Mouse (Mus musculus) heart, adult 2 months (tissue): Measurements from ENCODE around the gene Reep6. TPM values are rescaled to one million over a fixed set of nuclear protein-coding genes. Genes with fewer than 3 reads are reported as not detected.

ENCODE experiments used
- DNase-seq, 2 experiments: peaks; one replicate each; pipeline ENCODE4 v3.0.0; 2021
- H3K27ac ChIP-seq: fragments of 200-600 bp; 2 replicates; pipeline ENCODE4 v1.8.1; 2022
- H3K27me3 ChIP-seq: fragments of 200-500 bp; 2 replicates; pipeline ENCODE4 v1.6.1; 2012; ENCODE audit warnings: mild to moderate bottlenecking, low read length, inconsistent platforms, mixed read lengths; ENCODE audit not compliant: control insufficient read depth, insufficient read depth
- H3K36me3 ChIP-seq: fragments of 200-500 bp; 2 replicates; pipeline ENCODE4 v1.6.1; 2012; ENCODE audit warnings: low read length, inconsistent platforms; ENCODE audit not compliant: control insufficient read depth, insufficient read depth
- H3K4me1 ChIP-seq: fragments of 200-500 bp; 2 replicates; pipeline ENCODE4 v1.6.1; 2011; ENCODE audit warnings: low read length; ENCODE audit not compliant: control insufficient read depth, insufficient read depth
- H3K4me3 ChIP-seq: fragments of 200-600 bp; 2 replicates; pipeline ENCODE4 v1.8.1; 2022
- H3K79me2 ChIP-seq: fragments of 200-500 bp; replicated peaks from 2 replicates; pipeline ENCODE4 v1.6.1; 2012; ENCODE audit warnings: mild to moderate bottlenecking, inconsistent platforms, low read length, moderate library complexity, mixed read lengths; ENCODE audit not compliant: control insufficient read depth, insufficient read depth
- H3K9ac ChIP-seq: fragments of 200-500 bp; 2 replicates; pipeline ENCODE4 v1.6.1; 2012; ENCODE audit warnings: low read depth, mild to moderate bottlenecking, control low read depth, inconsistent platforms, low read length, mixed read lengths
- CTCF ChIP-seq: fragments of 200-600 bp; IDR thresholded peaks from 2 replicates; pipeline ENCODE4 v1.8.1; 2022; ENCODE audit warnings: antibody characterized with exemption, mild to moderate bottlenecking, moderate library complexity
- EP300 ChIP-seq: fragments of 200-500 bp; IDR thresholded peaks from 2 replicates; pipeline ENCODE4 v1.6.1; 2011; ENCODE audit warnings: low read depth, low read length, control low read depth; ENCODE audit not compliant: insufficient read depth
- POLR2A ChIP-seq: fragments of 200-500 bp; IDR thresholded peaks from 2 replicates; pipeline ENCODE4 v1.6.1; 2011; ENCODE audit warnings: mild to moderate bottlenecking, low read depth, low read length, control low read depth; ENCODE audit not compliant: insufficient read depth
- WGBS: fragments of 180-500 bp; shearing (Covaris S2); methylation state at CpG from one replicate; pipeline ENCODE4 v1.1.7; 2018; 5-methylcytosine and 5-hydroxymethylcytosine counted together
- intact Hi-C: fragments of 180-260 bp; cut with DNase I; formaldehyde crosslinking; loops from one replicate; pipeline ENCODE4 v1.15.1; 2025
- microRNA-seq, 2 experiments: library from miRNA; unstranded; fragments of <30 nt; microRNA quantifications; one replicate each; pipeline ENCODE4 v1.2.0; 2021
- polyA plus RNA-seq: library from polyadenylated mRNA; depleted of rRNA; stranded (reverse); fragments of >200 nt; gene quantifications from 2 replicates; pipeline ENCODE4 v1.2.3, GENCODE M21; 2012; rRNA removed
- total RNA-seq, 2 experiments: library from RNA; stranded (reverse); gene quantifications; 2 replicates each; pipeline ENCODE4 v1.2.3; 2021

Reep6 gene
- total and polyA plus RNA-seq, 3 experiments = 2.8 to 4.1 (median 3.6) TPM

DNA sequence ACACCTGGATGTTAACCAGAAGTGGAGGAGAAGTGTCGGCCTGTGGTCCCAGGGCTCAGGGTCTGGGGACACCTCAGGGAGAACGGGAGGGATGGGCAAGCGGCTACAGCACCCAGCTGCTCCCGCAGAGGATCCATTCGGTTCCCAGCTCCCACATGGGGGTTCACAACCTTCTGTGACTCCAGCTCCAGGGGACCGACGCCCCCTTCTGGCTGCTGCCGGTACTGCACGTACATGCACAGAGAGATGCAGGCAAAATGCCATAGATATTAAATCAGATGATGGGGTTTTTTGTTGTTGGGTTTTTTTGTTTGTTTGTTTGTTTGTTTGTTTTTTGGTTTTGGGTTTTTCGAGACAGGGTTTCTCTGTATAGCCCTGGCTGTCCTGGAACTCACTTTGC lies 48.0 kb downstream of the Reep6 start:
- H3K27ac ChIP-seq = no peak overlapping the region
- no peaks in the 10 kb centered on the region for H3K79me2 ChIP-seq
- no peak overlapping the region for H3K4me3 ChIP-seq
- H3K9ac ChIP-seq = no peak overlapping the region
- TF ChIP-seq CTCF (peak; percentile 74), EP300 (no peak), POLR2A (no peak)
- no peaks in the 10 kb centered on the region for H3K4me1 ChIP-seq
- 51% methylated on average over 10 of the region's 10 CpGs for WGBS
- no peaks in the 10 kb centered on the region for H3K27me3 ChIP-seq
- intact Hi-C loops = loop anchor here (5.0 kb wide), 1 partner anchor 130 kb away; no protein-coding TSS in a partner anchor
- DNase-seq = no peak
- H3K36me3 ChIP-seq = no peaks in the 10 kb centered on the region

DNA sequence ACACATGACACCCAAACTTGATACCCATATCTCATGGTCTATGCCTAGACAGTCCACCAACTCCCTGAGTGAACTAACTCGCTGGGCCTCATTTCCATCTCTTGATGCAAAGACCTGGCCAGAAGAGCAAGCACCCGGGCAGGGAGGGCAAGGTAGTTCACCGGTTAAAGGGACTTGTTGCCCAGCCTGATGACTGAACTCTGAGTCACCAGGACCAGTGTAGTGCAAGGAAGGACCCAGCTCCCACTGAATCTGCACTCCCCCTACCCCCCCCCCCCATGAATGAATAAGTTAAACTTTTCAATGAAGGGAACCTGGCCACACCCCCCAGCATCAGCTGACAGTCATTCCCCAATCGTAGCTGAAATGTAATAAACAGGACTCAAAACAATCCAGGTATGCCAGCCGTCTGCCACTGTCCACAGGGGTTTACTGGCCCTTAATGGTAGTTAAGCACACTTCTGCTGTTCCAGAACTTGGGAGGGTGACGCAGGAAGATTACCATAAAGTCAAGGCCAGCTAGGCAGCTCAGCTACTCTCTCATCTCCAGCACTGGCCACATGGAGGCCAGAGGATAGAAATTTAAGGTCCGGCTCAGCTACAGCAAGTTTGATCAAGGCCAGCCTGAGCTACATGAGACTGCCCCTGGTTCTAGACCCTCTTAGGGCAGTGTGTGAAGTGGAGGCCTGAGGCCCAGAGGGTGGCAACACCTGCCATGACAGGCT lies 53.0 kb downstream of the Reep6 start:
- no peak for DNase-seq
- intact Hi-C loops = no loop called here
- H3K79me2 ChIP-seq = peaks cover 4% of the 10 kb centered on the region
- H3K27me3 ChIP-seq = no peaks in the 10 kb centered on the region
- no peak overlapping the region for H3K9ac ChIP-seq
- TF ChIP-seq CTCF = no peak
- no peak for TF ChIP-seq EP300
- no peak for TF ChIP-seq POLR2A
- H3K4me3 ChIP-seq = no peak overlapping the region
- 84% methylated on average over 7 of the region's 7 CpGs for WGBS
- no peak overlapping the region for H3K27ac ChIP-seq
- H3K4me1 ChIP-seq = peaks cover 3% of the 10 kb centered on the region
- no peaks in the 10 kb centered on the region for H3K36me3 ChIP-seq

DNA sequence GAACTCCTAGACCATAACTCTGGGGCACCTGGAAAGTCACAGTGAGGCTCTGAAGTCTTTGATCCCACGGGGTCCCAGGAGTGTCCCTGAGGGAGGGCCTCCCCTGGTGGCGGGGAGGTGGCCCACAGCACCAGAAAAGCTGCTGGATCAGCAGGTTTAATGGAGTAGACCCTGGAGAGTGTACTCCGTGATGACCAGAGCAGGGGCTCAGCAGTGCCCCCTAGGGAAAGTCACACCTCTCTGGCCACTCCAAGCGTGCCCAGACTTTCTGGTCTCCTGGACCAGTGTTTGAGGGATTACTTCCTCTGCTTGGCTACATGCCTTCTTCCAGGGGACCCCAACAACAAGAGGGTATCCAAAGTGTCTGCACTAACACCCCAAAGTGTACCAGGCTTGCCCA lies 53.7 kb downstream of the Reep6 start:
- H3K27ac ChIP-seq = no peak overlapping the region
- intact Hi-C loops = no loop called here
- H3K4me1 ChIP-seq = peaks cover 5% of the 10 kb centered on the region
- H3K9ac ChIP-seq = no peak overlapping the region
- no peaks in the 10 kb centered on the region for H3K27me3 ChIP-seq
- peaks cover 4% of the 10 kb centered on the region for H3K79me2 ChIP-seq
- no peaks in the 10 kb centered on the region for H3K36me3 ChIP-seq
- WGBS = 77% methylated on average over 4 of the region's 4 CpGs
- DNase-seq = no peak
- H3K4me3 ChIP-seq = no peak overlapping the region
- TF ChIP-seq CTCF = peak; percentile 50
- TF ChIP-seq EP300 = no peak
- no peak for TF ChIP-seq POLR2A

DNA sequence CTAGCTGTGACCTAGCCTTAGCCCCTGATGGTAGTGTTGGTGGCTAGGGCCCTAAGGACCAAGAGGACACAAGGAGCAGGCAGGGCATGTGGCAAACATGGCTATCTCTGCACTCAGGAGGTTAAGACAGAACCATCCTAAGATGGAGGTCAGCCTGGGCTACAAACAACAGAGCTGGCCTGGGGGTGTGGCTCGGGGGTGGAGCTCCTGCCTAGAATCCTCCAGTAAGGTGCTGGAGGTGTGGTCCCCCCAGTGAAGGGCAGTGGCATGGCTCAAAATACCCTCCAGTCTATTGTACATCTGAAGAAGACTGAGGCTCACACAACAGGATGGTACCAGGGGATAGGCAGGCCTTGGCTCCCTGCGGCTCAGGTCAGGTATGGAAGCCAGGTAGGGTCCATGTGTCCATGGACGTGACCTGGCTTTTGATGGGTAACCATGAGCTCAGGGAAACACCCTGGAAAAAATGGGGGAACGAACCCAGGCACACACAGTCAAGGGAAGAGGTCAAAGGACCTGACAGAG lies 54.4 kb downstream of the Reep6 start:
- Histone ChIP-seq H3K79me2 (peaks cover 4% of the 10 kb centered on the region), H3K4me3 (no peak overlapping the region), H3K27ac (no peak overlapping the region), H3K4me1 (peaks cover 5% of the 10 kb centered on the region), H3K36me3 (no peaks in the 10 kb centered on the region), H3K9ac (no peak overlapping the region), H3K27me3 (no peaks in the 10 kb centered on the region)
- no peak for TF ChIP-seq POLR2A
- no peak for TF ChIP-seq EP300
- no peak for TF ChIP-seq CTCF
- no peak for DNase-seq
- intact Hi-C loops = no loop called here
- WGBS = 86% methylated on average over 4 of the region's 4 CpGs

DNA sequence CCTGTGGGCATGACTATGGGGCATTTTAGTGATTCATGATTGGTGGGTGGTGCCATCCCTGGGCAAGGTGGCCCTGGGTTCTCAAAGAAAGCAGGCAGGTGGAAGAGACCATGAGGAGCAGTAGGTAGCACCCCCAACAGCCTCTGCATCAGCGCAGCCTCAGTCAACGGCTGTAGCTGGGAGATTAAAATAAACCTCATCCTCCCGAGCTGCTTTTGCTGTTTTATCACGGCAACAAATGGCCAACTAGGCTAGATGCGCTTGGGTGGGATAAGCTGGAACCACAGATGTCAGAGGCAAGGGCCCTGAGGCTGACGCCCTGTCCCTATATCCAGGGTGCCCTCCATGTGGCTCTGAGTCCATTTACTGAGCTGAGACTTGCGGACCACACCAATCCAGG lies 55.0 kb downstream of the Reep6 start:
- Histone ChIP-seq H3K27ac (no peak overlapping the region), H3K36me3 (no peaks in the 10 kb centered on the region), H3K4me3 (no peak overlapping the region), H3K4me1 (peaks cover 5% of the 10 kb centered on the region), H3K9ac (no peak overlapping the region), H3K79me2 (peaks cover 4% of the 10 kb centered on the region), H3K27me3 (no peaks in the 10 kb centered on the region)
- no peak for DNase-seq
- 72% methylated on average over 7 of the region's 7 CpGs for WGBS
- TF ChIP-seq POLR2A (no peak), CTCF (no peak), EP300 (no peak)
- intact Hi-C loops = no loop called here

DNA sequence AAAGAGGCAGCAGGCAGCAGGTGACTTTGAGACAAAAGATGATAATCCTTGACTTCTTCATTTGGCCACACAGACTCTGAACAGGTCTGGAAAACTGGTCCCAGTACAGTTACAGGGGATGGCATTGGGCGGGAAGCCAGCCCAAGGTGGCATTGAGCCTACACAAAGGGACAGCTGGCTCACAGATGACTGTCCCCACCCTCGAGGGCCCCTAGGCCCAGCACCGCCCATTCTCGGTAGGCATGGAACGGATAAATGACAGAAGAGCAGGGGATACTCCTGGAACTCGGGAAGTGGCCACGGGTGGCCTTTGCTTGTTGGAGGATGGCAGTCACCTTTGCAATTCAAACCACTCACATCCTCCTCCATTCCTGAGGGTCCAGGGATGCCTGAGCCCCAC lies 55.6 kb downstream of the Reep6 start:
- H3K4me3 ChIP-seq = peak overlapping the region; percentile 57
- H3K27ac ChIP-seq = no peak overlapping the region
- intact Hi-C loops = no loop called here
- H3K27me3 ChIP-seq = no peaks in the 10 kb centered on the region
- H3K79me2 ChIP-seq = peaks cover 4% of the 10 kb centered on the region
- TF ChIP-seq CTCF (no peak), EP300 (no peak), POLR2A (no peak)
- no peak for DNase-seq
- H3K9ac ChIP-seq = 0 out of 2 replicates have a peak overlapping the region, but pooled peaks have one; percentile 91
- no peaks in the 10 kb centered on the region for H3K36me3 ChIP-seq
- peaks cover 5% of the 10 kb centered on the region for H3K4me1 ChIP-seq
- 39% methylated on average over 7 of the region's 7 CpGs for WGBS

Small RNAs within 50 kb of the gene (microRNA-seq; reads per million reads assigned to microRNA genes)
- 0 reads per million in 2 experiments for gene Gm22721

Other genes starting within 250 kb of the Reep6 start
- gene Sbno2, start 224.4 kb upstream of the Reep6 start, total RNA-seq = 10 to 100 TPM; 10.6 to 11.2 TPM
- 16.9 and 18.0 TPM in 2 replicates for gene Sbno2, start 224.4 kb upstream of the Reep6 start, polyA plus RNA-seq
- gene Stk11, start 214.2 kb upstream of the Reep6 start, total RNA-seq = 100 to 1,000 TPM; 140 to 161 TPM
- 127 and 144 TPM in 2 replicates for gene Stk11, start 214.2 kb upstream of the Reep6 start, polyA plus RNA-seq
- gene Atp5d, start 191.3 kb upstream of the Reep6 start, total RNA-seq = 1,000 to 10,000 TPM; 1,015 to 1,150 TPM
- 1,139 and 1,938 TPM in 2 replicates for gene Atp5d, start 191.3 kb upstream of the Reep6 start, polyA plus RNA-seq
- 1 to 10 TPM; 3.9 to 4.9 TPM for gene Cbarp, start 189.1 kb upstream of the Reep6 start, total RNA-seq
- 3.0 and 4.3 TPM in 2 replicates for gene Cbarp, start 189.1 kb upstream of the Reep6 start, polyA plus RNA-seq
- 100 to 1,000 TPM in 1 of 2 experiments, 10 to 100 TPM in 1; 96.2 to 102 TPM for gene Midn, start 181.7 kb upstream of the Reep6 start, total RNA-seq
- 50.1 and 74.5 TPM in 2 replicates for gene Midn, start 181.7 kb upstream of the Reep6 start, polyA plus RNA-seq
- 10 to 100 TPM; 34.2 to 43.2 TPM for gene Cirbp, start 164.0 kb upstream of the Reep6 start, total RNA-seq
- gene Cirbp, start 164.0 kb upstream of the Reep6 start, polyA plus RNA-seq = 62.5 and 85.8 TPM in 2 replicates
- 1 to 10 TPM; 5.9 to 6.0 TPM for gene 1600002K03Rik, start 157.0 kb upstream of the Reep6 start, total RNA-seq
- 5.6 and 6.3 TPM in 2 replicates for gene 1600002K03Rik, start 157.0 kb upstream of the Reep6 start, polyA plus RNA-seq
- gene Efna2, start 150.5 kb upstream of the Reep6 start, total RNA-seq = 1 to 10 TPM in 1 of 2 experiments, under 1 TPM in 1; 0.86 to 1.1 TPM
- 1.2 and 1.7 TPM in 2 replicates for gene Efna2, start 150.5 kb upstream of the Reep6 start, polyA plus RNA-seq
- 10 to 100 TPM; 11.1 to 11.8 TPM for gene Mum1, start 103.5 kb upstream of the Reep6 start, total RNA-seq
- gene Mum1, start 103.5 kb upstream of the Reep6 start, polyA plus RNA-seq = 18.0 and 19.4 TPM in 2 replicates
- gene Ndufs7, start 80.8 kb upstream of the Reep6 start, total RNA-seq = 1,000 to 10,000 TPM in 1 of 2 experiments, 100 to 1,000 TPM in 1; 943 to 1,108 TPM
- gene Ndufs7, start 80.8 kb upstream of the Reep6 start, polyA plus RNA-seq = 1,263 and 1,990 TPM in 2 replicates
- gene Gamt, start 68.9 kb upstream of the Reep6 start, total RNA-seq = 1 to 10 TPM; 8.3 to 8.4 TPM
- 8.0 and 11.0 TPM in 2 replicates for gene Gamt, start 68.9 kb upstream of the Reep6 start, polyA plus RNA-seq
- gene Dazap1, start 68.5 kb upstream of the Reep6 start, total RNA-seq = 10 to 100 TPM; 56.4 to 57.9 TPM
- 37.6 and 41.0 TPM in 2 replicates for gene Dazap1, start 68.5 kb upstream of the Reep6 start, polyA plus RNA-seq
- gene Rps15, start 37.5 kb upstream of the Reep6 start, total RNA-seq = 100 to 1,000 TPM; 748 to 861 TPM
- gene Rps15, start 37.5 kb upstream of the Reep6 start, polyA plus RNA-seq = 880 and 1,041 TPM in 2 replicates
- 1 to 10 TPM; 2.3 to 2.6 TPM for gene Apc2, start 34.0 kb upstream of the Reep6 start, total RNA-seq
- gene Apc2, start 34.0 kb upstream of the Reep6 start, polyA plus RNA-seq = 2.4 and 2.7 TPM in 2 replicates
- gene 2310011J03Rik, start 9.4 kb upstream of the Reep6 start, total RNA-seq = 10 to 100 TPM; 13.3 to 14.5 TPM
- 27.3 and 28.9 TPM in 2 replicates for gene 2310011J03Rik, start 9.4 kb upstream of the Reep6 start, polyA plus RNA-seq
- 1 to 10 TPM; 1.4 to 1.8 TPM for gene Pcsk4, start 455 bp upstream of the Reep6 start, total RNA-seq
- 4.5 and 4.9 TPM in 2 replicates for gene Pcsk4, start 455 bp upstream of the Reep6 start, polyA plus RNA-seq
- 10 to 100 TPM; 71.9 to 84.5 TPM for gene Adamtsl5, start 18.5 kb downstream of the Reep6 start, total RNA-seq
- 80.9 and 85.2 TPM in 2 replicates for gene Adamtsl5, start 18.5 kb downstream of the Reep6 start, polyA plus RNA-seq
- under 1 TPM; 0.50 to 0.63 TPM for gene Plk5, start 26.5 kb downstream of the Reep6 start, total RNA-seq
- gene Plk5, start 26.5 kb downstream of the Reep6 start, polyA plus RNA-seq = 2.0 and 2.7 TPM in 2 replicates
- 1 to 10 TPM; 7.3 to 7.5 TPM for gene Mex3d, start 57.7 kb downstream of the Reep6 start, total RNA-seq
- gene Mex3d, start 57.7 kb downstream of the Reep6 start, polyA plus RNA-seq = 5.8 and 7.9 TPM in 2 replicates
- 10 to 100 TPM; 86.5 to 95.2 TPM for gene Mbd3, start 69.6 kb downstream of the Reep6 start, total RNA-seq
- 91.4 and 95.1 TPM in 2 replicates for gene Mbd3, start 69.6 kb downstream of the Reep6 start, polyA plus RNA-seq
- gene Uqcr11, start 76.9 kb downstream of the Reep6 start, total RNA-seq = 1,000 to 10,000 TPM; 1,743 to 1,981 TPM
- 5,192 and 5,251 TPM in 2 replicates for gene Uqcr11, start 76.9 kb downstream of the Reep6 start, polyA plus RNA-seq
- 10 to 100 TPM; 16.5 to 18.0 TPM for gene Tcf3, start 103.7 kb downstream of the Reep6 start, total RNA-seq
- 20.1 and 25.0 TPM in 2 replicates for gene Tcf3, start 103.7 kb downstream of the Reep6 start, polyA plus RNA-seq
- under 1 TPM in 1 of 2 experiments, not detected in 1; 0.05 TPM for gene Onecut3, start 164.9 kb downstream of the Reep6 start, total RNA-seq
- 0.06 and 0.09 TPM in 2 replicates for gene Onecut3, start 164.9 kb downstream of the Reep6 start, polyA plus RNA-seq
- not detected for gene Atp8b3, start 209.2 kb downstream of the Reep6 start, total RNA-seq
- gene Atp8b3, start 209.2 kb downstream of the Reep6 start, polyA plus RNA-seq = 0.39 and 0.50 TPM in 2 replicates
- 10 to 100 TPM; 11.6 to 12.3 TPM for gene Rexo1, start 231.6 kb downstream of the Reep6 start, total RNA-seq
- 19.5 and 19.8 TPM in 2 replicates for gene Rexo1, start 231.6 kb downstream of the Reep6 start, polyA plus RNA-seq
- gene Klf16, start 247.4 kb downstream of the Reep6 start, total RNA-seq = 1 to 10 TPM; 4.0 to 4.4 TPM
- gene Klf16, start 247.4 kb downstream of the Reep6 start, polyA plus RNA-seq = 3.6 and 5.5 TPM in 2 replicates